Mouse (Mus musculus): Measurements from ENCODE around the gene Add3. TPM values are rescaled to one million over a fixed set of nuclear protein-coding genes. Genes with fewer than 3 reads are reported as not detected.
A peak's percentile ranks its signal among the peaks of the same experiment; 100 is the strongest.

The Add3 gene
- total RNA-seq, 2 experiments from 2014 or later = 89.0 to 102 TPM

- intact Hi-C loops (cut with DNase I) = no loop called here
- DNase-seq (ENCODE audit: low spot score in 2 of 2) = no peak
Observed at GRCm38 (mm10) chr19:53156361-53156760, 16.1 kb downstream of the Add3 start.

GRCm38 (mm10) chr19:53157176-53157575, 16.9 kb downstream of the Add3 start:
- no peak for DNase-seq (ENCODE audit: low spot score in 2 of 2)
- intact Hi-C loops (cut with DNase I) = no loop called here

- no peak for DNase-seq (ENCODE audit: low spot score in 2 of 2)
- intact Hi-C loops (cut with DNase I) = no loop called here
Observed at GRCm38 (mm10) chr19:53159351-53159750, 19.1 kb downstream of the Add3 start.

GRCm38 (mm10) chr19:53162927-53163326, 22.7 kb downstream of the Add3 start:
- no peak for DNase-seq (ENCODE audit: low spot score in 2 of 2)
- intact Hi-C loops (cut with DNase I) = no loop called here

- intact Hi-C loops (cut with DNase I) = no loop called here
- DNase-seq (ENCODE audit: low spot score in 2 of 2) = no peak
Observed at GRCm38 (mm10) chr19:53164645-53165044, 24.4 kb downstream of the Add3 start.

- intact Hi-C loops (cut with DNase I) = no loop called here
- DNase-seq (ENCODE audit: low spot score in 2 of 2) = peak; percentile 42 to 52
Observed at GRCm38 (mm10) chr19:53165305-53166240, 25.3 kb downstream of the Add3 start.

GRCm38 (mm10) chr19:53166367-53166766, 26.1 kb downstream of the Add3 start:
- intact Hi-C loops (cut with DNase I) = no loop called here
- peak in 1 of 2 experiments; percentile 9 for DNase-seq (ENCODE audit: low spot score in 2 of 2)

- DNase-seq (ENCODE audit: low spot score in 2 of 2) = no peak
- intact Hi-C loops (cut with DNase I) = no loop called here
Observed at GRCm38 (mm10) chr19:53168576-53168975, 28.3 kb downstream of the Add3 start.

GRCm38 (mm10) chr19:53170651-53171050, 30.4 kb downstream of the Add3 start:
- intact Hi-C loops (cut with DNase I) = no loop called here
- no peak for DNase-seq (ENCODE audit: low spot score in 2 of 2)

- intact Hi-C loops (cut with DNase I) = no loop called here
- DNase-seq (ENCODE audit: low spot score in 2 of 2) = no peak
Observed at GRCm38 (mm10) chr19:53174034-53174433, 33.8 kb downstream of the Add3 start.

GRCm38 (mm10) chr19:53175550-53175949, 35.3 kb downstream of the Add3 start:
- intact Hi-C loops (cut with DNase I) = no loop called here
- no peak for DNase-seq (ENCODE audit: low spot score in 2 of 2)

- intact Hi-C loops (cut with DNase I) = no loop called here
- no peak for DNase-seq (ENCODE audit: low spot score in 2 of 2)
Observed at GRCm38 (mm10) chr19:53176518-53176917, 36.3 kb downstream of the Add3 start.

GRCm38 (mm10) chr19:53178611-53179528, 38.6 kb downstream of the Add3 start:
- intact Hi-C loops (cut with DNase I) = no loop called here
- no peak for DNase-seq (ENCODE audit: low spot score in 2 of 2)

GRCm38 (mm10) chr19:53180168-53180803, 40.0 kb downstream of the Add3 start:
- intact Hi-C loops (cut with DNase I) = no loop called here
- DNase-seq (ENCODE audit: low spot score in 2 of 2) = no peak

- intact Hi-C loops (cut with DNase I) = no loop called here
- peak in 1 of 2 experiments; percentile 34 for DNase-seq (ENCODE audit: low spot score in 2 of 2)
Observed at GRCm38 (mm10) chr19:53181003-53181861, 41.0 kb downstream of the Add3 start.

GRCm38 (mm10) chr19:53183620-53184019, 43.4 kb downstream of the Add3 start:
- intact Hi-C loops (cut with DNase I) = no loop called here
- no peak for DNase-seq (ENCODE audit: low spot score in 2 of 2)

- intact Hi-C loops (cut with DNase I) = no loop called here
Observed at GRCm38 (mm10) chr19:53184216-53184615, 44.0 kb downstream of the Add3 start.

GRCm38 (mm10) chr19:53184911-53185310, 44.7 kb downstream of the Add3 start:
- no peak for DNase-seq (ENCODE audit: low spot score in 2 of 2)
- intact Hi-C loops (cut with DNase I) = no loop called here

More at GRCm38 (mm10) chr19:53184216-53184615, 44.0 kb downstream of the Add3 start:
- DNase-seq (ENCODE audit: low spot score in 2 of 2) = no peak

All from left cerebral cortex, postnatal 14 days (tissue).